Mouse (Mus musculus): Measurements from ENCODE around the gene Elf2. TPM values are rescaled to one million over a fixed set of nuclear protein-coding genes. Genes with fewer than 3 reads are reported as not detected.

The Elf2 gene
- polyA plus RNA-seq, 1 experiment from 2014 or later = 53.5 TPM

- Histone ChIP-seq H3K27me3 (replicated peaks; ENCODE audit: control insufficient read depth, insufficient read depth, low read length) (no peaks in the 10 kb centered on the region), H3K9ac (ENCODE audit: low read depth, low read length) (no peak overlapping the region), H3K4me3 (ENCODE audit: low read length) (no peak overlapping the region), H3K4me2 (ENCODE audit: low read depth, low read length) (no peak overlapping the region), H3K4me1 (ENCODE audit: control insufficient read depth, insufficient read depth, low read length) (no peaks in the 10 kb centered on the region), H3K27ac (ENCODE audit: low read length) (no peak overlapping the region), H3K9me3 (ENCODE audit: control insufficient read depth, low read length) (no peaks in the 10 kb centered on the region), H3K36me3 (ENCODE audit: control insufficient read depth, insufficient read depth, low read length) (peaks cover 24% of the 10 kb centered on the region)
- no peak for ATAC-seq
- WGBS = 88% methylated on average over 12 of the region's 12 CpGs
These were observed 84.0 kb downstream of the Elf2 start for GRCm38 (mm10) chr3:51256450-51256849.

DNA sequence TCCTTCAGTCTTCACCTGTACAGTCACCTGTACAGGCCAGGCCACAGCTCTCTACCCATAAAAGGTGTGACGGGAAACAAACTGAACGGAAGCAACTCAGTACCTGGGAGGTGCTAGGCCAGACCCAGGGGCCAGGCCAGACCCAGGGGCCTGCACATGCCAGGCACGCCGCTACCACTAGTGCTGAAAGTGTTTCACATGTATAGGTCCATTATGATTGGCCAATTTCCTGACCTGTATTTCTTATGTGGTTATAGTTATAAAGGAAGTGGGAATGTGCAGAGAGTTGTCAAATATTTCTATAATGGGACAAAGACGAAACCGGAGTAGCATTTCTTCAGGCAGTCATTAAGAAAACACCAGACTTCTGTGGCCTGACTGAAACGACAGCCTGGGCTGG lies 85.7 kb downstream of the Elf2 start:
- no peak overlapping the region for H3K4me2 ChIP-seq (ENCODE audit: low read depth, low read length)

DNA sequence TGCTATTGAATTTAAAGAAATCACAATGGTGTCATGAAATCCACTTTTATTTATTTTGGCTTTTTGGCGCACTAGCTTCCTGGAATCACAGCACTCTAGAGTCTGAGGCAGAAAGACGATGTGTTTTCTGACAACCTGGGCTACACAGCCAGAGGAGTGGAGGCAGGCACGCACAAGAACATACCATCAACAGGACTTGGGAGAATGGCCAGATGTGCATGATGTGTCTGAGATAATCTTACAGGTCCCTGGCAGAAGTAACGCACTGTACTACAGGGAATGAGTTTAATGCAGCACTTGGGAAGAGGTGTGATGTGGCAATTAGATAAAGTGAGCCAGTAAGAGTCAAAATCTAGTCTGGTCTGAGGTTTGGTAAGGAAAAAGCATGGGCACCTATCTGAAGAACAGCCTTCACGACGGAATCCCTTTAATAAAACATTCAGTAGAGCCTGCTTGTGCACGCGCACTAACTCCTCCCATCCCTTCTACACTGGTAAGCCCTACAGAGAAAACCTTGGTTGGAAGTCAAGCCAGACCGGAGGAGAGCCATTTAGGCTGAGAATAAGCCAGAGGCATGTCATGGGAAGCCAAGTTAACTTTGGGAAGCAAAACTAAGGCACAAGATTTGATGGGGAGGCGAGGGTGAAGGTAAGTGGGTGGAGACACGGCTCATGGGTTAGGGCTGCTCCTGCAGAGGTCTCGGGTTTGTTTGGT lies 87.6 kb downstream of the Elf2 start:
- no peaks in the 10 kb centered on the region for H3K27me3 ChIP-seq (replicated peaks; ENCODE audit: control insufficient read depth, insufficient read depth, low read length)
- H3K4me2 ChIP-seq (ENCODE audit: low read depth, low read length) = no peak overlapping the region
- H3K4me1 ChIP-seq (ENCODE audit: control insufficient read depth, insufficient read depth, low read length) = no peaks in the 10 kb centered on the region
- no peak overlapping the region for H3K9ac ChIP-seq (ENCODE audit: low read depth, low read length)
- ATAC-seq = no peak
- no peak overlapping the region for H3K27ac ChIP-seq (ENCODE audit: low read length)
- no peaks in the 10 kb centered on the region for H3K9me3 ChIP-seq (ENCODE audit: control insufficient read depth, low read length)
- H3K36me3 ChIP-seq (ENCODE audit: control insufficient read depth, insufficient read depth, low read length) = peaks cover 20% of the 10 kb centered on the region; the same call in 1 of the 2 replicates
- 89% methylated on average over 12 of the region's 12 CpGs for WGBS
- no peak overlapping the region for H3K4me3 ChIP-seq (ENCODE audit: low read length)

More for the DNA sequence above, 85.7 kb downstream of the Elf2 start:
- Histone ChIP-seq H3K4me1 (ENCODE audit: control insufficient read depth, insufficient read depth, low read length) (no peaks in the 10 kb centered on the region), H3K27me3 (replicated peaks; ENCODE audit: control insufficient read depth, insufficient read depth, low read length) (no peaks in the 10 kb centered on the region), H3K9me3 (ENCODE audit: control insufficient read depth, low read length) (no peaks in the 10 kb centered on the region), H3K27ac (ENCODE audit: low read length) (no peak overlapping the region), H3K9ac (ENCODE audit: low read depth, low read length) (no peak overlapping the region), H3K36me3 (ENCODE audit: control insufficient read depth, insufficient read depth, low read length) (peaks cover 23% of the 10 kb centered on the region), H3K4me3 (ENCODE audit: low read length) (no peak overlapping the region)
- 86% methylated on average over 7 of the region's 7 CpGs for WGBS
- ATAC-seq = no peak

DNA sequence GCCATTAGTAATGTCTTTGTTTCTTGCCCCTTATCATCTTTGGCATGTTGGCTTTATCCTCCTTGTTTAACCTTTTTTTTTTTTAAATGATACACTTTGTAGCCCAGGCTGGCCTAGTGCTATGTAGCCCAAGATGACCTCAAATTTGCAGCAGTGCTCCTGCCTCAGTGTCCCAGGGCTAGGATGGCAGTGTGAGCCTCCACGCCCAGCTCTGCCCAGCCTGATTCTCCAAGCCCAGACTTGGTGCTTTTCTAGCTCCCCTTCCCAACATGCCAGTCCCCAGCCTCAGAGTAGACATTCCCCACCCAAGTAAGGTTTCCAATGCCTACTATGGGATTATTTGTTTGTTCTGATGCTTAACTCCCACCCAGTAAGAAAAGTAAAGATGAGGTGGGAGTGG lies 88.2 kb downstream of the Elf2 start:
- 100% methylated on average over 1 of the region's 1 CpGs for WGBS
- H3K36me3 ChIP-seq (ENCODE audit: control insufficient read depth, insufficient read depth, low read length) = peaks cover 20% of the 10 kb centered on the region; the same call in 1 of the 2 replicates

DNA sequence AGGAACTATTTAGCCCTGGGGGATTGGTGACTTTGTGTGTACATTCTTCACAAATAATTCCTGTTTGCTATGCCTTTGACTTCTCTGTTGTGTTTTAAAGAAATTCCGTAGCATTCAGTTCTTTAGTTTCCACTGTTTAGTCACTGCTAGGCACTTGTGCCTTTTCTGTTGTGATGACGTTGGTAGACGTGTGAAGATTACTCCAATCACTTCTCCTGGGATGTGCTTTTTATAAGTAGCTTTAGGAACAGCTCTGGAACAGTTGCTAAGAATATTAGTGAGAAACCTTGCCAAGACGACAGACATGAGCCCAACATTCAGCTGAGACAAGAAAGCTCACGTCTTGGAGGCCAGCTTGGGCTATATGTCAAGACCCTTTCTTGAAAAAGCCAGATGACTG lies 89.4 kb downstream of the Elf2 start:
- H3K9ac ChIP-seq (ENCODE audit: low read depth, low read length) = no peak overlapping the region
- no peak overlapping the region for H3K27ac ChIP-seq (ENCODE audit: low read length)
- no peak overlapping the region for H3K4me2 ChIP-seq (ENCODE audit: low read depth, low read length)
- no peaks in the 10 kb centered on the region for H3K4me1 ChIP-seq (ENCODE audit: control insufficient read depth, insufficient read depth, low read length)
- peaks cover 20% of the 10 kb centered on the region; the same call in 1 of the 2 replicates for H3K36me3 ChIP-seq (ENCODE audit: control insufficient read depth, insufficient read depth, low read length)
- no peaks in the 10 kb centered on the region for H3K27me3 ChIP-seq (replicated peaks; ENCODE audit: control insufficient read depth, insufficient read depth, low read length)
- H3K9me3 ChIP-seq (ENCODE audit: control insufficient read depth, low read length) = no peaks in the 10 kb centered on the region
- WGBS = 84% methylated on average over 5 of the region's 5 CpGs
- no peak for ATAC-seq
- H3K4me3 ChIP-seq (ENCODE audit: low read length) = no peak overlapping the region

More for the DNA sequence above, 88.2 kb downstream of the Elf2 start:
- Histone ChIP-seq H3K4me2 (ENCODE audit: low read depth, low read length) (no peak overlapping the region), H3K4me3 (ENCODE audit: low read length) (no peak overlapping the region), H3K4me1 (ENCODE audit: control insufficient read depth, insufficient read depth, low read length) (no peaks in the 10 kb centered on the region), H3K27me3 (replicated peaks; ENCODE audit: control insufficient read depth, insufficient read depth, low read length) (no peaks in the 10 kb centered on the region), H3K9me3 (ENCODE audit: control insufficient read depth, low read length) (no peaks in the 10 kb centered on the region), H3K9ac (ENCODE audit: low read depth, low read length) (no peak overlapping the region), H3K27ac (ENCODE audit: low read length) (no peak overlapping the region)
- no peak for ATAC-seq

DNA sequence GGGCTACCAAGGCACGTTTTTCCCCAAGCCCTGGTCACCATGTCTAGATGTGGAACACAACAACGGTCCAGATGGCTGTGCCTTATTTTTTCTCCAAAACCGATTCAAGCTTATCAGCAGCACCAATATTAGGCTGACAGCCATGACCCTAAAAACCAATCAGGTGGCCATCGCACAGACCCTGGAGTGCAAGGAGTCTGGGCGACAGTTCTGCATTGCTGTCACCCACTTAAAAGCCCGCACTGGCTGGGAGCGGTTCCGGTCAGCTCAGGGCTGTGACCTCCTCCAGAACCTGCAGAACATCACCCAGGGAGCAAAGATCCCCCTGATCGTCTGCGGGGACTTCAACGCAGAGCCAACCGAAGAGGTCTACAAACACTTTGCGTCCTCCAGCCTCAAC lies 90.6 kb downstream of the Elf2 start:
- H3K9ac ChIP-seq (ENCODE audit: low read depth, low read length) = no peak overlapping the region
- no peak overlapping the region for H3K4me2 ChIP-seq (ENCODE audit: low read depth, low read length)
- WGBS = 92% methylated on average over 13 of the region's 13 CpGs
- no peaks in the 10 kb centered on the region for H3K4me1 ChIP-seq (ENCODE audit: control insufficient read depth, insufficient read depth, low read length)
- ATAC-seq = no peak
- no peak overlapping the region for H3K4me3 ChIP-seq (ENCODE audit: low read length)
- H3K27ac ChIP-seq (ENCODE audit: low read length) = no peak overlapping the region
- no peaks in the 10 kb centered on the region for H3K27me3 ChIP-seq (replicated peaks; ENCODE audit: control insufficient read depth, insufficient read depth, low read length)
- 0 out of 2 replicates have a peak, but pooled peaks cover 17% of the 10 kb centered on the region for H3K36me3 ChIP-seq (ENCODE audit: control insufficient read depth, insufficient read depth, low read length)
- no peaks in the 10 kb centered on the region for H3K9me3 ChIP-seq (ENCODE audit: control insufficient read depth, low read length)

DNA sequence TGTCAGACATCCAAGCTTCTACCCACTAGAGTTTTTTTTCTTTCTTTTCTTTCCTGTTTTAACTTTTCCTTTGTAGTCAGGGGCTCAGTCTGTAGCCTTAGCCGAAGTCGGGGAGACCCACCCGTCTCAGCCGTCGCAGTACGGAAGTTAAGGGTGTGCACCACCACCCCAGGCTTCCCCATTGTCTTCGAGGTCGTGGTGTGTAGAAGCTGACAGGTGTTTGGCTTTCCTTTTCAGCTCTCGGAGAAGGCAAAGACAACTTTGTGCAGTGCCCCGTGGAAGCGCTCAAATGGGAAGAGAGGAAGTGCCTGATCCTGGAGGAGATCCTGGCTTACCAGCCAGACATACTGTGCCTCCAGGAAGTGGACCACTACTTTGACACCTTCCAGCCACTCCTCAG lies 91.0 kb downstream of the Elf2 start:
- H3K9me3 ChIP-seq (ENCODE audit: control insufficient read depth, low read length) = no peaks in the 10 kb centered on the region
- ATAC-seq = no peak
- WGBS = 87% methylated on average over 11 of the region's 11 CpGs
- H3K4me1 ChIP-seq (ENCODE audit: control insufficient read depth, insufficient read depth, low read length) = no peaks in the 10 kb centered on the region
- H3K4me3 ChIP-seq (ENCODE audit: low read length) = no peak overlapping the region
- no peak overlapping the region for H3K9ac ChIP-seq (ENCODE audit: low read depth, low read length)
- no peak overlapping the region for H3K27ac ChIP-seq (ENCODE audit: low read length)
- 0 out of 2 replicates have a peak, but pooled peaks cover 14% of the 10 kb centered on the region for H3K36me3 ChIP-seq (ENCODE audit: control insufficient read depth, insufficient read depth, low read length)
- no peak overlapping the region for H3K4me2 ChIP-seq (ENCODE audit: low read depth, low read length)
- H3K27me3 ChIP-seq (replicated peaks; ENCODE audit: control insufficient read depth, insufficient read depth, low read length) = no peaks in the 10 kb centered on the region

GRCm38 (mm10) chr3:51248600-51248999 lies 91.9 kb downstream of the Elf2 start:
- no peak overlapping the region for H3K27ac ChIP-seq (ENCODE audit: low read length)
- H3K4me2 ChIP-seq (ENCODE audit: low read depth, low read length) = no peak overlapping the region
- ATAC-seq = no peak
- no peaks in the 10 kb centered on the region for H3K4me1 ChIP-seq (ENCODE audit: control insufficient read depth, insufficient read depth, low read length)
- no peaks in the 10 kb centered on the region for H3K27me3 ChIP-seq (replicated peaks; ENCODE audit: control insufficient read depth, insufficient read depth, low read length)
- H3K9me3 ChIP-seq (ENCODE audit: control insufficient read depth, low read length) = no peaks in the 10 kb centered on the region
- H3K9ac ChIP-seq (ENCODE audit: low read depth, low read length) = no peak overlapping the region
- 89% methylated on average over 6 of the region's 6 CpGs for WGBS
- 0 out of 2 replicates have a peak, but pooled peaks cover 7% of the 10 kb centered on the region for H3K36me3 ChIP-seq (ENCODE audit: control insufficient read depth, insufficient read depth, low read length)
- no peak overlapping the region for H3K4me3 ChIP-seq (ENCODE audit: low read length)

GRCm38 (mm10) chr3:51247704-51248103 lies 92.8 kb downstream of the Elf2 start:
- H3K36me3 ChIP-seq (ENCODE audit: control insufficient read depth, insufficient read depth, low read length) = 0 out of 2 replicates have a peak, but pooled peaks cover 4% of the 10 kb centered on the region
- H3K9me3 ChIP-seq (ENCODE audit: control insufficient read depth, low read length) = no peaks in the 10 kb centered on the region
- no peaks in the 10 kb centered on the region for H3K27me3 ChIP-seq (replicated peaks; ENCODE audit: control insufficient read depth, insufficient read depth, low read length)
- H3K4me1 ChIP-seq (ENCODE audit: control insufficient read depth, insufficient read depth, low read length) = no peaks in the 10 kb centered on the region
- no peak overlapping the region for H3K4me2 ChIP-seq (ENCODE audit: low read depth, low read length)
- no peak overlapping the region for H3K4me3 ChIP-seq (ENCODE audit: low read length)
- peak; percentile 69; the same call in 1 of the 2 replicates for ATAC-seq
- H3K27ac ChIP-seq (ENCODE audit: low read length) = no peak overlapping the region
- 68% methylated on average over 16 of the region's 16 CpGs for WGBS
- no peak overlapping the region for H3K9ac ChIP-seq (ENCODE audit: low read depth, low read length)

All from intestine, embryonic 16.5 days (tissue).